8 mouse cellular contexts compared by ENCODE assay signal in the genomic region with DNA sequence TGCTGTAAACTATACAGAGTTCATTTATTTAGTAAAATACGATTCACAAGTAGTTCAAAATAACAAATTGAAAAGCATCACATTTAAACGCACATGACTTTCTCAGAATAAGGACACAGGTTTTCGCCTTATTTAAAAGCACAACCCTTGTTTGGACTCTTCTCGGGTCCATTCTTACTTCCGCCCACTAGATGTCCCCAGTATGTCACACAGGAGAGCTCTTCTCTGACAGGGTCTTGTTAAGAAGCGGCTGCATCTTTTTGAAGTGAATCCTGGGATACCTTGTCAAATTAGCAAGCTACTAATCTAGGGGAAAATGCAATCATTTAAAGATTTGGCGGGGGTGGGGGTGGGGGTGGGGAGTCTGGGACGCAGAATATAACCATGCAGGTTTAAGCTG.
DNase-seq lines count a peak whose midpoint lies in the region; ATAC-seq and TF ChIP-seq lines count a peak whose summit lies in the region.

No protein-coding gene starts in this region.

- no peaks in the 10 kb centered on the region for H3K4me1 ChIP-seq in heart, adult 2 months (ENCODE audit: control insufficient read depth, insufficient read depth, low read length)
- no peaks in the 10 kb centered on the region for H3K4me1 ChIP-seq in CH12.LX (ENCODE audit: control insufficient read depth in 1 of 2, insufficient read depth in 2 of 2)
- peaks cover 4% of the 10 kb centered on the region; the same call in 1 of the 2 replicates for H3K4me1 ChIP-seq in kidney, embryonic 15.5 days

- no peak overlapping the region for H3K4me3 ChIP-seq in heart, adult 2 months
- no peak overlapping the region for H3K4me3 ChIP-seq in CH12.LX (replicated peaks in 1 of 3; ENCODE audit: low read depth in 2 of 3, low read length in 2 of 3, poor library complexity in 1 of 3)
- H3K4me3 ChIP-seq in kidney, embryonic 15.5 days (replicated peaks), result no peak overlapping the region

- in situ Hi-C loops in CH12.LX (cut with MboI; ENCODE audit: low pct_ligation_motif_present, low pct_unique_long_range_greater_than_20kb, low sequenced_read_pairs), result no loop called here

- no peak for TF ChIP-seq EP300 in heart, adult 2 months (IDR thresholded peaks at IDR 0.05; ENCODE audit: insufficient read depth, low read depth, low read length)
- no peak for TF ChIP-seq EP300 in CH12.LX (IDR thresholded peaks at IDR 0.05; ENCODE audit: low read length)

- TF ChIP-seq POLR2A in heart, adult 2 months (IDR thresholded peaks at IDR 0.05; ENCODE audit: insufficient read depth, low read depth, low read length), result no peak
- TF ChIP-seq POLR2A in CH12.LX (IDR thresholded peaks at IDR 0.05; ENCODE audit: low read depth, low read length), result no peak

- H3K79me2 ChIP-seq in heart, adult 2 months (replicated peaks; ENCODE audit: control insufficient read depth, insufficient read depth, low read length), result no peaks in the 10 kb centered on the region
- no peaks in the 10 kb centered on the region for H3K79me2 ChIP-seq in CH12.LX (replicated peaks; ENCODE audit: control insufficient read depth, extremely low read depth, insufficient read depth, poor library complexity, severe bottlenecking)

- H3K36me3 ChIP-seq in heart, adult 2 months (ENCODE audit: control insufficient read depth, insufficient read depth, low read length), result no peaks in the 10 kb centered on the region
- H3K36me3 ChIP-seq in CH12.LX (replicated peaks in 1 of 2; ENCODE audit: control insufficient read depth in 1 of 2, insufficient read depth in 1 of 2, low read length in 1 of 2), result no peaks in the 10 kb centered on the region
- no peaks in the 10 kb centered on the region for H3K36me3 ChIP-seq in kidney, embryonic 15.5 days

- 8% methylated on average over 8 of the region's 8 CpGs for WGBS in heart, adult 2 months
- WGBS in kidney, embryonic 15.5 days, result 9% methylated on average over 8 of the region's 8 CpGs

- TF ChIP-seq CTCF in heart, adult 2 months (IDR thresholded peaks at IDR 0.05), result peak; percentile 66
- peak; percentile 26 to 76; a peak in 2 of 4 replicates for TF ChIP-seq CTCF in CH12.LX (conservative IDR thresholded peaks at IDR 0.05 in 1 of 2, IDR thresholded peaks at IDR 0.05 in 1 of 2; ENCODE audit: low read depth in 2 of 2, low read length in 2 of 2)

- no peak overlapping the region for H3K9ac ChIP-seq in heart, adult 2 months (ENCODE audit: low read depth, low read length)
- no peak overlapping the region for H3K9ac ChIP-seq in CH12.LX (ENCODE audit: insufficient read depth, low read depth)
- no peak overlapping the region for H3K9ac ChIP-seq in kidney, embryonic 15.5 days

- intact Hi-C loops in heart, adult 2 months (cut with DNase I), result no loop called here

- no peak for DNase-seq in heart, adult 2 months
- no peak for DNase-seq in heart, adult 8-10 months (ENCODE audit: low spot score)
- DNase-seq in CH12.LX (ENCODE audit: extremely low read depth), result peak; percentile 53
- peak; percentile 81 for DNase-seq in embryo, embryonic 11 days
- peak; percentile 80 for DNase-seq in retina, embryonic 14.5 days (ENCODE audit: low spot score)
- no peak for DNase-seq in right cerebral cortex, postnatal 14 days
- DNase-seq in urinary bladder, adult 18-20 months (ENCODE audit: low spot score in 2 of 2), result no peak

- ATAC-seq in kidney, embryonic 15.5 days (replicated peaks; ENCODE audit: low FRiP score), result peak; percentile 62; the same call in 1 of the 2 replicates

- H3K4me2 ChIP-seq in CH12.LX (ENCODE audit: insufficient read depth, low read depth, poor library complexity, severe bottlenecking), result peak overlapping the region; percentile 44; the same call in 1 of the 2 replicates
- H3K4me2 ChIP-seq in kidney, embryonic 15.5 days, result no peak overlapping the region

- dilution Hi-C loops in CH12.LX (cut with MboI; ENCODE audit: extremely low pct_ligation_motif_present, extremely low pct_unique_long_range_greater_than_20kb, low sequenced_read_pairs), result no loop called here

- no peak overlapping the region for H3K27ac ChIP-seq in heart, adult 2 months
- no peak overlapping the region for H3K27ac ChIP-seq in CH12.LX (ENCODE audit: insufficient read depth, low read depth)
- H3K27ac ChIP-seq in kidney, embryonic 15.5 days, result no peak overlapping the region

- TF ChIP-seq RAD21 in CH12.LX (IDR thresholded peaks at IDR 0.05; ENCODE audit: low read depth, low read length), result peak; percentile 69

- H3K9me3 ChIP-seq in CH12.LX (replicated peaks; ENCODE audit: low read length), result no peaks in the 10 kb centered on the region
- no peaks in the 10 kb centered on the region for H3K9me3 ChIP-seq in kidney, embryonic 15.5 days (replicated peaks)

- H3K27me3 ChIP-seq in heart, adult 2 months (ENCODE audit: control insufficient read depth, insufficient read depth, low read length), result 0 out of 2 replicates have a peak, but pooled peaks cover 3% of the 10 kb centered on the region
- no peaks in the 10 kb centered on the region for H3K27me3 ChIP-seq in CH12.LX (replicated peaks)
- 0 out of 2 replicates have a peak, but pooled peaks cover 7% of the 10 kb centered on the region for H3K27me3 ChIP-seq in kidney, embryonic 15.5 days

TF ChIP-seq in CH12.LX, 34 proteins besides CTCF, POLR2A, EP300 and RAD21:
- TF ChIP-seq ZNF384 (IDR thresholded peaks at IDR 0.05; ENCODE audit: low read depth, low read length) (no peak), MAFK (IDR thresholded peaks at IDR 0.05; ENCODE audit: insufficient replicate concordance, low read length) (no peak), ETS1 (conservative IDR thresholded peaks at IDR 0.05; ENCODE audit: low read depth, low read length) (no peak), PAX5 (IDR thresholded peaks at IDR 0.05; ENCODE audit: low read length) (no peak), E2F4 (IDR thresholded peaks at IDR 0.05; ENCODE audit: insufficient replicate concordance, low read depth, low read length) (no peak), SMC3 (IDR thresholded peaks at IDR 0.05; ENCODE audit: low read depth, low read length) (peak; percentile 59), JUND (conservative IDR thresholded peaks at IDR 0.05; ENCODE audit: low read depth, low read length) (no peak), MEF2A (IDR thresholded peaks at IDR 0.05; ENCODE audit: borderline replicate concordance, low read depth, low read length) (no peak), ZKSCAN1 (IDR thresholded peaks at IDR 0.05; ENCODE audit: borderline replicate concordance, low read depth, low read length) (no peak), NELFE (IDR thresholded peaks at IDR 0.05; ENCODE audit: low read depth, low read length) (peak; percentile 25; the same call in 1 of the 2 replicates), RCOR1 (conservative IDR thresholded peaks at IDR 0.05; ENCODE audit: low read depth, low read length) (no peak), BHLHE40 (IDR thresholded peaks at IDR 0.05; ENCODE audit: low read depth, low read length) (no peak), MXI1 (IDR thresholded peaks at IDR 0.05; ENCODE audit: low read depth, low read length) (no peak), KAT2A (IDR thresholded peaks at IDR 0.05; ENCODE audit: insufficient replicate concordance, low read length) (no peak), ELF1 (IDR thresholded peaks at IDR 0.05; ENCODE audit: low read depth, low read length) (0 out of 2 replicates have a peak, but pooled peaks have one; percentile 21), ZC3H11A (IDR thresholded peaks at IDR 0.05; ENCODE audit: low read depth, low read length) (no peak), GABPA (IDR thresholded peaks at IDR 0.05; ENCODE audit: insufficient replicate concordance, low read depth, low read length) (no peak), SIN3A (IDR thresholded peaks at IDR 0.05; ENCODE audit: low read length) (no peak), USF1 (IDR thresholded peaks at IDR 0.05; ENCODE audit: low read depth, low read length) (no peak)
TF ChIP-seq in CH12.LX: peak in this region for 3.

Comparison
In these comparisons a context has a peak if more than half of its experiments do, and no peak if none do; other contexts are left out.
1. DNase-seq: peak in CH12.LX (single experiment), embryo, embryonic 11 days (single experiment) and retina, embryonic 14.5 days (single experiment); none in heart, adult 2 months (0 of 2), heart, adult 8-10 months (single experiment), right cerebral cortex, postnatal 14 days (single experiment) and urinary bladder, adult 18-20 months (0 of 2).